Mouse (Mus musculus) midbrain, embryonic 15.5 days (tissue): ENCODE results near the gene Crybg3. TPM values are rescaled to one million over a fixed set of nuclear protein-coding genes. Genes with fewer than 3 reads are reported as not detected.

Source experiments
- ATAC-seq: fragments of 200-750 bp; cut with Nextera tagmentation; replicated peaks from 2 replicates; pipeline ENCODE4 v1.8.0; 2017; ENCODE audit warnings: moderate TSS enrichment
- H3K27ac ChIP-seq: fragments of 300-500 bp; sonication (generic); 2 replicates; pipeline ENCODE4 v1.5.1; 2015; ENCODE audit warnings: mild to moderate bottlenecking, inconsistent platforms
- H3K27me3 ChIP-seq: fragments of 300-500 bp; sonication (generic); replicated peaks from 2 replicates; pipeline ENCODE4 v1.6.1; 2015; ENCODE audit warnings: inconsistent platforms
- H3K36me3 ChIP-seq: fragments of 300-500 bp; sonication (generic); replicated peaks from 2 replicates; pipeline ENCODE4 v1.6.1; 2015; ENCODE audit warnings: inconsistent platforms
- H3K4me1 ChIP-seq: fragments of 300-500 bp; sonication (generic); 2 replicates; pipeline ENCODE4 v1.6.1; 2015; ENCODE audit warnings: inconsistent platforms
- H3K4me2 ChIP-seq: fragments of 300-500 bp; sonication (generic); 2 replicates; pipeline ENCODE4 v1.6.1; 2015; ENCODE audit warnings: inconsistent platforms, mild to moderate bottlenecking, moderate library complexity
- H3K4me3 ChIP-seq: fragments of 300-500 bp; sonication (generic); 2 replicates; pipeline ENCODE4 v1.5.1; 2015; ENCODE audit warnings: mild to moderate bottlenecking, inconsistent platforms
- H3K9ac ChIP-seq: fragments of 300-500 bp; sonication (generic); 2 replicates; pipeline ENCODE4 v1.6.1; 2015; ENCODE audit warnings: mild to moderate bottlenecking, inconsistent platforms
- H3K9me3 ChIP-seq: fragments of 300-500 bp; sonication (generic); 2 replicates; pipeline ENCODE4 v1.6.1; 2016; ENCODE audit warnings: inconsistent platforms
- WGBS: fragments of 180-500 bp; shearing (Covaris S2); methylation state at CpG from one replicate; pipeline ENCODE4 v1.1.7; 2015; ENCODE audit warnings: mixed read lengths; 5-methylcytosine and 5-hydroxymethylcytosine counted together
- polyA plus RNA-seq: library from polyadenylated mRNA; unstranded; fragments of >200 nt; fragmentation: Nextera tagmentation; extraction: Ambion mirVana; gene quantifications from 2 replicates; pipeline ENCODE4 v1.2.1, GENCODE M21; 2015

Gene Crybg3
- polyA plus RNA-seq = 2.5 and 3.0 TPM in 2 replicates

DNA sequence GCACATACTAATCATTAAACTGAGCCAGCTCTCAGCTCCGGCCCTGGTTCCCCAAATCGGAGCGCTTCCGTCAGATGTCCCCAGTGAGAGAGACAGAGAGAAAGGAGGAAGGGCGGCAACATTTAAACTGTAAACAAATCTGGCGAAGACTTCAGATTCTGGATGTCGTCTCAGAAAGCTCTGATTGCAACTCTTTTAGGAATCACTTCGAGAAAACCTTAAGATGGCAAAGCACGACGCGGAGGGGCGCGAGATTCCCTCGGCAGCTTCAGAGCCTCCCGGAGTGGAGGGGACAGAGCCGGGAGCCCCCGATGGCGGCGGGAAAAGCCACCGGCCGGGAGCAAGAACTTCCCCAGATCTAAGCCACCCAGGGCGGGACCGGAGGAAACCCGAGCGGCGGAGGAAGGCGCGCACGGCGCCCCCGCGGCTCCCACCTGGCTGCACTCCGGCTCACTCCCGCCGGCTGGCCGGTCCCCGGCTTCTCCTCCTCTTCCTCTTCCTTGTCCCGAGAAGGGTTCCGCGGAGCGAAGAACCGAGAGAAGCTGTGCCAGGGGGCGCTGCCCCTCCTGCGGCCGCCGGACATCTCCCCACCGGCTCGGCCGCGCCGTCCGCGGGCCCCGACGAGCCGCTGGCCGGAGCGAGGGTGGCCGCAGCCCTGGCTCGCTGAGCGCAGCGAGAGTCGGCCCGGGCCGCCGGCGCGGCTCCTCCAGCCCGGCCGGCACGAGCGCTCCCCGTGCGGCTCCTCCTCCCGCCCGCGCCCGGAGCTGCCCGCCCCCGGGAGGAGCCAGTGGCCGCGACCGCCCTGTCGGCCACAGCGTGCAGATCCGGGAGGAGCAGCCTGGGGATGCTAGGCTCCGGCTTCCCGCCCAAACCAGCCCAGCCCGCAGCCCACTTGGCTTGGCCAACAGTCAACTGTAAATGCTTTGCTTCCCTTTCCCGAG lies at the start of gene Crybg3:
TSS of gene Crybg3 (minus strand) at position 669 of the 941 bp plus-strand sequence.
- peaks cover 4% of the 10 kb centered on the region; the same call in 1 of the 2 replicates for H3K27me3 ChIP-seq
- WGBS = 0% methylated on average over 86 of the region's 90 CpGs
- no peaks in the 10 kb centered on the region for H3K36me3 ChIP-seq
- H3K27ac ChIP-seq = peak within 1 kb of the TSS; percentile 44; the same call in 1 of the 2 replicates
- no peaks in the 10 kb centered on the region for H3K9me3 ChIP-seq
- H3K4me3 ChIP-seq = peak within 1 kb of the TSS; percentile 72
- peak; percentile 80 for ATAC-seq
- peak within 1 kb of the TSS; percentile 63 for H3K9ac ChIP-seq
- peaks cover 13% of the 10 kb centered on the region; the same call in 1 of the 2 replicates for H3K4me1 ChIP-seq
- H3K4me2 ChIP-seq = peak within 1 kb of the TSS; percentile 97

DNA sequence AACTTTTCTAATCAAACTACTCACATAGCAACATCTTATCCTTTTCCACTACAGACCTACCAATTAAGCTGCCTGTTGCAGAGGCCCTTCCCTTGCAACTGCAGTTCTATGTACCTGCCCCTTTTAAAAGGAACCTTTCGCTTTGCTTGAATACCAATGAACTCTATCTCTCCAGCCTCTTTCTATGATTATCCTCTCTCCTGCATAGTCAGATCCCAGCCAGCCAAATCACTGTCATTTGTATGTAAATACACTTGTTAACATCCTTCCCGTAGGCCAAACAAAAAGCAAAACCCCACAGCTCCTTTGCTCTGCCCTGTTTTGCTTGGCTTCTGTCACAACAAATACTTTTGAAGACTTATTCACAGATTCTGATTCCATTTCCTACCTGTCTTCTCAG lies 43.0 kb upstream of the Crybg3 start:
- no peak for ATAC-seq
- Histone ChIP-seq H3K36me3 (no peaks in the 10 kb centered on the region), H3K4me3 (no peak overlapping the region), H3K27ac (no peak overlapping the region), H3K9me3 (no peaks in the 10 kb centered on the region), H3K27me3 (no peaks in the 10 kb centered on the region), H3K4me2 (no peak overlapping the region), H3K9ac (no peak overlapping the region), H3K4me1 (peaks cover 3% of the 10 kb centered on the region; the same call in 1 of the 2 replicates)
- whole genome bisulfite sequencing = 47% methylated on average over 2 of the region's 2 CpGs

DNA sequence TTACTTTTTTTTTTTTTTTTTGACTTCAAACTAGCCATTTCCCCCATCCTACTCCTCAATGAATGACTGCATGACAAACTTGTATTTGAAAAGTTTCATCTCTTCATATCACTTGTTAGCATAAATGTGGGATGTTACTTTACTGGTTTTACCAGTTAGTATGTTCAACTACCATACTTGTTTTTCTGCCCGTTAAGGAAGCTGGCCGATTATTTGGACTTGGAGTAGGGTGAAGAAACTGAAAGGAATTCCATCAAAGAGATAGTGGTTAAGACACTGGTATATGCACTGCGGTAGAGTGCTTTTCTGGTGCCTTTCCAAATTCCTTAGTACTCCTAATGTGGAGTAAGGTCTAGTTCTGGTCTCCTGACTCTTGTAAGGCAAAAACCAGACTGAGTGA lies 39.2 kb upstream of the Crybg3 start:
- no peak for ATAC-seq
- H3K4me3 ChIP-seq = no peak overlapping the region
- H3K27me3 ChIP-seq = no peaks in the 10 kb centered on the region
- WGBS = 90% methylated on average over 3 of the region's 3 CpGs
- H3K27ac ChIP-seq = no peak overlapping the region
- peak overlapping the region; percentile 61 for H3K4me2 ChIP-seq
- peaks cover 7% of the 10 kb centered on the region for H3K4me1 ChIP-seq
- no peaks in the 10 kb centered on the region for H3K36me3 ChIP-seq
- no peak overlapping the region for H3K9ac ChIP-seq
- no peaks in the 10 kb centered on the region for H3K9me3 ChIP-seq

DNA sequence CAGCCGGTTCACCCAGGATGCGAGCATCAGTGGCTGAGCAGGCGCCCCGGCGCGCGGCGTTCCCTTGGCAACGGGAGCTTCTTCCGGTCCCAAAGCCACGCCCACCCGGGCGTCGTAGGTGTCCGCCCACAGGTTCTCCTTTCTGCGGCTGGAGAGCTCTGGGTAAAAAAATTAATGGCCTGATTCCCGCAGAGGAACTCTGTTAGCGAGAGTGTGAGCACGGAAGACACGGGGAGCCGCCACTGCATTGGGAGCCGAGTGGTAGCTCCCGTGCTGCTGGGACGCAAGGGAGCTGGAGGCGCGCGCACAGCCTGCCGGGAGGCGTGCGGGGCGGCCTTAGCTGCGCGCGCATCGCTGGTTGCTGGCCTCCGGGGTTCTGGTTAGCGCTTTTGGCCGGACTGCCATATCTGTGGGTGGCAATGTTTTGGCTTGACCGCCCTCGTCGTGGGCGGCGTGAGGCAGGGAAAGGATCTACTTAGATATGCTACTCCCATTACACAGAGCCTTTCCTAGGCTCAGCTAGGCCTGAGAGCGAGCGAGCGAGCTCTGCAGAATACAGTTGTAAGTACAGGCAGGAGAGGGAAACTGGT lies 38.4 kb upstream of the Crybg3 start, which contains the start of gene Arl6:
TSS of gene Arl6 (minus strand) at position 290 of the 590 bp plus-strand sequence.
- Histone ChIP-seq H3K4me3 (peak within 1 kb of the TSS; percentile 92), H3K36me3 (no peaks in the 10 kb centered on the region), H3K4me2 (peak within 1 kb of the TSS; percentile 61), H3K9me3 (no peaks in the 10 kb centered on the region), H3K9ac (peak within 1 kb of the TSS; percentile 80), H3K27ac (peak within 1 kb of the TSS; percentile 100), H3K4me1 (peaks cover 7% of the 10 kb centered on the region), H3K27me3 (no peaks in the 10 kb centered on the region)
- under 1% methylated on average over 45 of the region's 46 CpGs for WGBS
- peak; percentile 99 for ATAC-seq

DNA sequence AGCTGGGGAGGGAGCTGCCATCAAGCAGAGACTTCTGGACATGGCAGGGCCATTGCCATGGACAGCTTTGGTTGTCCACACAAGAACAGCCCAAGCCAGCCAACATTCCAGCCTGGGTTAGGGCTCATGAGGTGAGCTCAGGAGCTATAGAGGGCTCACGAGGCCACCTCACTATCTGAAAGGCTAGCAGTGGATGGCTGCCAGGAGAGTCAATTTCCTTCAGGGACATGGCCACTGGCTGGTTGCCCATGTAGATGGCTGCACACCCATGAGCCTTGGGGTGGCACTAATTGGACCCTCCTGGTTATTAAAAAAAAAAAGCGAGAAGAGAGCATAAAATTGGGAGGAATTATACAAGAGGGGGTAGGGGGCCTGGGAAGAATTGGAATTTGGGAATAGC lies 33.8 kb upstream of the Crybg3 start:
- H3K9ac ChIP-seq = no peak overlapping the region
- no peak overlapping the region for H3K27ac ChIP-seq
- no peaks in the 10 kb centered on the region for H3K27me3 ChIP-seq
- no peak overlapping the region for H3K4me2 ChIP-seq
- 0 out of 2 replicates have a peak, but pooled peaks cover 4% of the 10 kb centered on the region for H3K36me3 ChIP-seq
- 0 out of 2 replicates have a peak, but pooled peaks cover 2% of the 10 kb centered on the region for H3K9me3 ChIP-seq
- peaks cover 4% of the 10 kb centered on the region for H3K4me1 ChIP-seq
- ATAC-seq = no peak
- 88% methylated on average over 2 of the region's 2 CpGs for WGBS
- no peak overlapping the region for H3K4me3 ChIP-seq

DNA sequence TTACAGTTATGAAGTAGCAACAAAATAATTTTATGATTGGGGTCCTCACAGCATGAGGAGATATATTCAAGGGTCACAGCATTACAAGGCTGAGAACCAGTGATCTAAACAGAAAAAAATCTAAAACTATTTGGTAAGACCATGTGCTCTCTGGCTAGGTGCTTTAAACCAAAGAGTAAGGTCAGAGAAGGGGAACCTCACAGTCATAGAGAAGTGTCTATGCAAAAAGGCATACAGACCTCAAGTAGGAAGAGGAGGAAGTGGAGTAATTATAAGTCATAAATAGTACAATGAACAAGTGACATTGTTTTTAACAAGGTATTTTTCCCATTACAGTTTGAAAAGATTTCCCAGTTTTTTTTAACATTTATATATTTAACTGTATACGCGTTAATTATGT lies 20.8 kb upstream of the Crybg3 start:
- Histone ChIP-seq H3K9me3 (no peaks in the 10 kb centered on the region), H3K36me3 (no peaks in the 10 kb centered on the region), H3K4me3 (no peak overlapping the region), H3K27ac (no peak overlapping the region), H3K4me2 (no peak overlapping the region), H3K27me3 (no peaks in the 10 kb centered on the region), H3K9ac (no peak overlapping the region), H3K4me1 (no peaks in the 10 kb centered on the region)
- WGBS = 96% methylated on average over 2 of the region's 2 CpGs
- no peak for ATAC-seq

DNA sequence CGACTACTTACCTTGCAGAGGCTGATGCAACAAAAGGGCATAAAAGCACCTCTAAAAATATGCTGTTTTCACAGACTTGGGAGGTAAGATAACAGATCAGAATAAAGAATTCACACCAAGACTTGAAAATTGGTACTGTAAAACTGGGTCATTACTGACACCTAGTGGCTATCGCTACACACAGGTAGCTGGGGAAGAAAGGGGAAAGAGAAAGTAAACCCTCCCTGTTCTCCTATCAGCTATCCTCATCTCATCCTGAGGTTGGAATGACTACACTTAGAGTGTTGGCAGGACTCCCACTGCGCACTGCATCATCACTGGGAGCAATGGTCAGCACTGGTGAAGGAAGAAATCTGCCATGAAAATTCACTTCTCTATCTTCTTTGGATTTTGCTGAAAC lies 16.4 kb upstream of the Crybg3 start:
- peak; percentile 80 for ATAC-seq
- no peak overlapping the region for H3K9ac ChIP-seq
- 41% methylated on average over 3 of the region's 3 CpGs for WGBS

DNA sequence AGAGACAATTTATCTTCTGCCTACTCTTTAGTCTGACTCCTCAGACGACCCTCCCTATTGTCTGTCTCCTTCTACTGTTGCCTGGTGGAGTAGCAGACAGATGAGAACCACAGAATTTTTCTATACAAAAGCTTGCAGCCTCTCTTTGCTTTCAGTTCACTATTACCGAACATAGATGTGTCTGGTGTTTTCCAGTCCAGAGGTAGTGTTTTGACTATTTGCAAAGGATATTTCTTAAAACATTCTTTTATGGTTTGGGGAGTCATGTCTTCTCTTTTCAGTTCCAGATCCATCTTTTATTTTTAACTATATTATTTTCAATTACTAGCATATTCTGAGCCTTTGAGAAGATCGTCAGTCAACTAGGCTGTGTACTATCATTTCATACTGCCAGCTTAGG lies 14.9 kb upstream of the Crybg3 start:
- Histone ChIP-seq H3K27ac (no peak overlapping the region), H3K4me2 (no peak overlapping the region), H3K9me3 (no peaks in the 10 kb centered on the region), H3K36me3 (0 out of 2 replicates have a peak, but pooled peaks cover 4% of the 10 kb centered on the region), H3K9ac (no peak overlapping the region), H3K4me3 (no peak overlapping the region), H3K27me3 (no peaks in the 10 kb centered on the region), H3K4me1 (no peaks in the 10 kb centered on the region)
- ATAC-seq = no peak
- 84% methylated on average over 3 of the region's 3 CpGs for WGBS

More for the DNA sequence above, 16.4 kb upstream of the Crybg3 start:
- Histone ChIP-seq H3K4me3 (no peak overlapping the region), H3K27me3 (no peaks in the 10 kb centered on the region), H3K4me1 (no peaks in the 10 kb centered on the region), H3K9me3 (no peaks in the 10 kb centered on the region), H3K4me2 (no peak overlapping the region), H3K36me3 (no peaks in the 10 kb centered on the region), H3K27ac (no peak overlapping the region)

DNA sequence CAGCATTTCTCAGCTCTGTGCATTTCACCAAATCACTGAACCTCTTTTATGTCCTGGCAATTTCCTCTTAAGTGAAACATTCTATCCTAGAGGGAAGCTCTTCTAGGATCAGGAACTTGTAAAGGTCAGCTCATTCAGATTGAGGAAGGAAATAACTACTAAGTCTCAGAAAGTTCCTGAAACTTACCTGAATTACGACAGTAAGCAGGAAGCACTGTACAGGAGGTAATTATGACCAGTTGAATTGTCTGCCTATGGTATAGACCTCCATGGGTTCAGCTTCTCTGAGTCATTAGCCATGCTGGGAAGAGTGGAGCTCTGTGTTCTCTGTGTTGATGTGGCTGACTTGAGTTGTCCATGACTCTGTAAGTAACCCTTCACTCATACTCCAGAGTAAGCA lies 10.0 kb upstream of the Crybg3 start:
- Histone ChIP-seq H3K27me3 (no peaks in the 10 kb centered on the region), H3K36me3 (0 out of 2 replicates have a peak, but pooled peaks cover 4% of the 10 kb centered on the region), H3K4me3 (no peak overlapping the region), H3K4me2 (no peak overlapping the region), H3K27ac (no peak overlapping the region), H3K4me1 (no peaks in the 10 kb centered on the region), H3K9me3 (no peaks in the 10 kb centered on the region), H3K9ac (no peak overlapping the region)
- no peak for ATAC-seq
- WGBS = 86% methylated on average over 1 of the region's 1 CpGs

DNA sequence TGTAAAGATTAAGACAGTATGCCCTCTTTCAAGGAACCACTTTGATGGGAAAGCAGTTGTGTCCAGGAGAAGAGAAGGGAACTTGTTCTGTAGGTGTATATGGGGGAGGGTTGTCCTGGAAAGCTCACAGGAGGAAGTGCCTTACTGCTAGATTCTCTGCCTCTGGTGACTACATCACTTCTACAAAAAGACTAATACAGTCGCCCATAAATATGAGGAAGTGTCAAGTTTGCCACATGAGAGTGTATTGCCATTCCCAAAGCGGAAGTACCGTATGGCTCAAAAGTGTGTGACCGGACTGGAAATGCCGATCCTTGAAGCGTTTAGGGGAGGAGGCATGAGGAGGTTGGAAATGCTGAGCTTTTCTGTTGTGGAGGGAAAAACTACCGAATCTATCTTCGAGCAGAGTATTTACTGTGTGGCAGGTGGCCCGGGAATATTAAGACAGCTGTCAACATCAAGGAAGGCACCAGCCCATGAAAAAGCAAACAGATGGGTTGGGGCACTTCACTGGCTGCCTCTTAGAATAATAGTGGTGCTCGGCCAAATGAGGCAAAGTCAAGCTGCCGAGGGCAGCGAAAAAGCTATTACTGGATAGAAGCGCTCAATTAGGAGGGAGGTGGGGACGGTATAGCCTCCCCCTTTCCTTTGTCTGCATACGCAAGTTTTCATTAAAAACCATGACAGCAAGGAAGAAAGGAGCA lies 3.5 kb upstream of the Crybg3 start:
- Histone ChIP-seq H3K27ac (no peak overlapping the region; the same call in 1 of the 2 replicates), H3K36me3 (no peaks in the 10 kb centered on the region)
- peak; percentile 84 for ATAC-seq

DNA sequence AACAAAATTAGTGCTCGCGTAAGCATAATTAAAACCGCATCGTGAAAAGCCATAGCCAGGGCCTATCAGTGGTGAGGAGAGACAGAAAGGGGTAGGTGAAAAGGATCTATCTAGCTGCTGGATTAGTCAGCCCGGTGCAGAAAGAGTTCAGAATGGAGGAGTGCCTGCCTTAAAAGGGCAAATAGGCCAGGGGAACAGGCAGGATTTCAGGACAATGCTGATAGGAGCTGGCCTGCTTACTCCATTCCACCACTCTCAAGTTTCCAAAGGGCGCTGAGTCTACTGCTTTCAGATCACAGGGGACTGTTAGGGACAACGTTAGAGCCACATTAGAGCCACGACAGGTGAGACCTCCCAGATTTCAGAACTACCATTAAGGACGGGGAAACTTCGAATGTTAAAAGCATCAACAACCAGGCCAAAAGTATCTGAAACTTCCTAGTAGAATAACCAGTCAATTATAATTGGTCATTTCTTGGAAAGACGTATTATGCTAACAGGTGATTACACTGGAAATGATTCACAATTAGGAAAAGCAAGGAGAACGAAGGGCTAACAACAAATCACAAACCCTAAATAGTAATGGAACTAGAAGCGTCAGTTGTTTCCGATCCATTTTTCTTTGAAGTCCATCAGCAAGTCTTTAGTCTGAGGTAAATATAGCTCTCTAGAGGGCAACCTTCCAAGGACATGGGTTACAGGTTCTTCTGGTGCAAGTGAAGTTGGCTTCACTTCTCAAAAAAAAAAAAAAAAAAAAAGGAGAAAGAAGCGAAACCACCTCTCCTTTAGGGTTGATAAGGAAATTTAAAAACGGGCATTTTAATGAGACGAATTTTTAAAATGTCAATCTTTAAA lies 1.1 kb downstream of the Crybg3 start:
- no peaks in the 10 kb centered on the region for H3K9me3 ChIP-seq
- no peak overlapping the region for H3K9ac ChIP-seq
- H3K36me3 ChIP-seq = no peaks in the 10 kb centered on the region
- H3K27ac ChIP-seq = no peak overlapping the region
- H3K4me2 ChIP-seq = peak overlapping the region; percentile 97
- peaks cover 13% of the 10 kb centered on the region; the same call in 1 of the 2 replicates for H3K4me1 ChIP-seq
- 21% methylated on average over 17 of the region's 17 CpGs for WGBS
- peak overlapping the region; percentile 72 for H3K4me3 ChIP-seq
- ATAC-seq = no peak
- peaks cover 4% of the 10 kb centered on the region; the same call in 1 of the 2 replicates for H3K27me3 ChIP-seq

More for the DNA sequence above, 3.5 kb upstream of the Crybg3 start:
- peak overlapping the region; percentile 33 for H3K4me3 ChIP-seq
- H3K9me3 ChIP-seq = no peaks in the 10 kb centered on the region
- peak overlapping the region; percentile 56 for H3K4me2 ChIP-seq
- peak overlapping the region; percentile 40 for H3K9ac ChIP-seq
- peaks cover 4% of the 10 kb centered on the region; the same call in 1 of the 2 replicates for H3K27me3 ChIP-seq
- WGBS = 20% methylated on average over 15 of the region's 15 CpGs
- H3K4me1 ChIP-seq = peaks cover 13% of the 10 kb centered on the region; the same call in 1 of the 2 replicates
